Mouse (Mus musculus) spleen, postnatal 10 days (tissue): ENCODE results near the gene Defb42.

ENCODE experiments used
- DNase-seq, 2 experiments: peaks; one replicate each; pipeline ENCODE4 v3.0.0; 2021 to 2022; ENCODE audit warnings: low spot score in 2 of 2

The Defb42 gene

GRCm38 (mm10) chr14:63046691-63047090, at the start of gene Defb42:
TSS of gene Defb42 (plus strand) at chr14:63046991.
- no peak for DNase-seq

- no peak for DNase-seq
Measured at GRCm38 (mm10) chr14:62997777-62998176, 49.0 kb upstream of the Defb42 start, which contains the start of gene Defb47. TSS of gene Defb47 (plus strand) at chr14:62998077.

GRCm38 (mm10) chr14:62998977-62999376, 47.8 kb upstream of the Defb42 start:
- no peak for DNase-seq

GRCm38 (mm10) chr14:63002588-63002987, 44.2 kb upstream of the Defb42 start:
- DNase-seq = no peak

GRCm38 (mm10) chr14:63011471-63011870, 35.3 kb upstream of the Defb42 start, which contains the start of gene Defb43:
TSS of gene Defb43 (plus strand) at chr14:63011771.
- DNase-seq = no peak

- DNase-seq = no peak
Measured at GRCm38 (mm10) chr14:63013082-63013481, 33.7 kb upstream of the Defb42 start.

- DNase-seq = no peak
Measured at GRCm38 (mm10) chr14:63014667-63015066, 32.1 kb upstream of the Defb42 start.

- no peak for DNase-seq
Measured at GRCm38 (mm10) chr14:63020524-63021156, 26.2 kb upstream of the Defb42 start.

- DNase-seq = no peak
Measured at GRCm38 (mm10) chr14:63049910-63050370, 3.1 kb downstream of the Defb42 start, which contains the start of gene Defb30. TSS of gene Defb30 (minus strand) at chr14:63049960.

GRCm38 (mm10) chr14:63050769-63051168, 4.0 kb downstream of the Defb42 start:
- DNase-seq = peak; percentile 72 to 84

GRCm38 (mm10) chr14:63054729-63055128, 7.9 kb downstream of the Defb42 start:
- DNase-seq = no peak

- DNase-seq = no peak
Measured at GRCm38 (mm10) chr14:63060361-63060760, 13.6 kb downstream of the Defb42 start.

- DNase-seq = no peak
Measured at GRCm38 (mm10) chr14:63062184-63062583, 15.4 kb downstream of the Defb42 start.

GRCm38 (mm10) chr14:63065391-63065790, 18.6 kb downstream of the Defb42 start:
- no peak for DNase-seq

GRCm38 (mm10) chr14:63066630-63067310, 20.0 kb downstream of the Defb42 start:
- peak; percentile 73 to 87 for DNase-seq

GRCm38 (mm10) chr14:63067708-63068107, 20.9 kb downstream of the Defb42 start:
- no peak for DNase-seq
